Mouse (Mus musculus): ENCODE data around the gene S100a9. TPM values are rescaled to one million over a fixed set of nuclear protein-coding genes. Genes with fewer than 3 reads are reported as not detected.

Gene S100a9
- polyA plus RNA-seq (2014; fragmentation: Nextera tagmentation; extraction: Ambion mirVana): 8.2 and 8.4 TPM in 2 replicates

DNA sequence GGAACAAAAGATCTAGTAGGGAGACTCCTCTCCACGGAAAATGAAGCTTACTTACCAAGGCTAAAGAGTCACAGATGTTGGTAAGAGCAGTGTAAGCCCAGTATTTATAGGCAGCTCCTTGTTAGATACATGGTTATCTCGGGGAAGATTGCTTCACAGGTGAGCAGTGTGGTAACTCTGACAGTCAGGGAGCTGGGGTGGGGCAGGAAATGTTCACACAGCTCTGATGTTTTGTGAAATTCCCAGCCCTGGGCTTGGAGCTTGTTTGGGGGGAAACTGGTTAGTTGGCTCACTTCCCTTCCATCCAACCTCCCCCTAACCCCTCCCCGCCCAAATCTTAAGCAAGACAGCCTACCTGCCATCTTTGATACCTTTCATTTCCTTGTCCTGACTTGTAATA, at the start of gene S100a9:
Gene S100a9 (minus strand): TSS at position 109 of the 400 bp plus-strand sequence.
- Histone ChIP-seq H3K4me1 (replicated peaks; ENCODE audit: control insufficient read depth, insufficient read depth, low read length) (no peaks in the 10 kb centered on the region), H3K9ac (no peak within 1 kb of the TSS), H3K36me3 (replicated peaks; ENCODE audit: control insufficient read depth, insufficient read depth) (no peaks in the 10 kb centered on the region), H3K4me2 (replicated peaks) (no peak within 1 kb of the TSS), H3K4me3 (replicated peaks; ENCODE audit: low read length) (no peak within 1 kb of the TSS), H3K27me3 (ENCODE audit: control insufficient read depth, insufficient read depth, low read length) (no peaks in the 10 kb centered on the region), H3K9me3 (ENCODE audit: control insufficient read depth, low read length) (no peaks in the 10 kb centered on the region), H3K27ac (no peak within 1 kb of the TSS)
- ATAC-seq (ENCODE audit: low FRiP score) (no peak), DNase-seq (ENCODE audit: low spot score) (no peak)
- 72% methylated on average over 3 of the region's 3 CpGs for WGBS

DNA sequence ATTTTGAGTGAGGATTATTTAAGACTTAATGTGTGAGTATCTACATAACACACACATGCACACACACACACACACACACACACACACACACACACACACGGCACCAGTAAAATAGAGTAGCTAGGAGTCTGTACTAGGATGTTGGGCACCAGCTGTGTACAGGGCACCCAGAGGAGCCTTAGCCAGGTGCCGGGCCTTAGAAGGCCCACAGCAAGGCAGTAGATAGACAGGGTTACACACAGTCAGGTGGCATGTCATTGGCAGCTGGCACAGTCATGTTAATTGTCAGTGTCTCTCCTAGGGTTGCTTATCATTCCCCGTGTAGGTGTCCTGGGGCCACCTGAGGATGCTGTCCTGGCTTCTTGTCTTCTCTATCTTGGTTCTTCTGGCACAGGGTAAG, 31.1 kb upstream of the S100a9 start, which contains the start of gene Pglyrp4:
Gene Pglyrp4 (plus strand): TSS at position 301 of the 400 bp plus-strand sequence.
- no peak for DNase-seq (ENCODE audit: low spot score)
- no peaks in the 10 kb centered on the region for H3K36me3 ChIP-seq (replicated peaks; ENCODE audit: control insufficient read depth, insufficient read depth)
- no peaks in the 10 kb centered on the region for H3K27me3 ChIP-seq (ENCODE audit: control insufficient read depth, insufficient read depth, low read length)
- H3K4me2 ChIP-seq (replicated peaks): no peak within 1 kb of the TSS
- no peaks in the 10 kb centered on the region for H3K4me1 ChIP-seq (replicated peaks; ENCODE audit: control insufficient read depth, insufficient read depth, low read length)
- H3K4me3 ChIP-seq (replicated peaks; ENCODE audit: low read length): no peak within 1 kb of the TSS
- H3K9me3 ChIP-seq (ENCODE audit: control insufficient read depth, low read length): no peaks in the 10 kb centered on the region
- ATAC-seq (ENCODE audit: low FRiP score): no peak
- H3K9ac ChIP-seq: no peak within 1 kb of the TSS
- no peak within 1 kb of the TSS for H3K27ac ChIP-seq
- WGBS: 96% methylated on average over 3 of the region's 3 CpGs

DNA sequence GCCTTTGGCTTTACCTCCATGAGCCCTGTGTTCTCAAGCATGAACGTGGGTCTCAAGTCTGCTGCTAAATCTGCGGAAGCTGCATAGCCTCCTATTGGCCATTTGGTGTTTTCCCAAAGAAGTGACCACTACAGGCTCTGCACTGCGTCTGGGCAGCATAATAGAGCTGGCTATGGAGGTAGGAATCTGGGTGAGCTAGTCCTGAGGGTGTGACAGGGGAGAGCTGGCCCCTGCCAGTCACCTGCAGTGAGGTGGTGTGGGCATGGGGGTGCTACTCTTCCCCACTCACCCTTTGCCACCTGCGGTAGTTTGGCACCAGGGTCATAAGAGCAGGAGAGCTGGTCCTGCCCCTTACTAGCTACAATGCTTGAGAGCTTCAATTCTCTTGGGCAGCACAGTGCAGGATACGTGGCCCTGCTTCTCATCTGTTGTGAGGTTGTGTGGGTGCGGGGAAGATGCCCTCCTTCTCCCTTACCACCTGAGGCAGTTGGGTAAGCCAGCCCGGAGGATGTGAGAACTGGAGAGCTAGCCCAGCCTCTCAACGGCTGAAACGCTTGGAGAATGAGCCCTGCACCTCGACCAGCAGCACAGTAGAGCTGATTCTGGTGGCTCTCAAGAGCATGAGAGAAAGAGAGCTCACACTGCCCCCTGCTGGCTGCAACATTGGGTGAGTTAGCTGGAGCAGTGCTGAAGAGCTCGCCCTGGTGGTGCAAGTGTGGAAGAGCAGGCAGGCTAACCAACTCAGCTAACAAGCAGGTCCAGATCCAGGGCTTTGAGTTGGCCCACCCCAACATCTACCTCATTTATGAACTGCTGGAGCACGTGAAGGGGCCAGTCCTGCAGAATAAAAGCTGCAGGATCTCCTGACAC, 14.3 kb upstream of the S100a9 start:
- no peak overlapping the region for H3K27ac ChIP-seq
- H3K4me2 ChIP-seq (replicated peaks): no peak overlapping the region
- peak; percentile 48; the same call in 1 of the 2 replicates for ATAC-seq (ENCODE audit: low FRiP score)
- 55% methylated on average over 12 of the region's 12 CpGs for WGBS
- no peaks in the 10 kb centered on the region for H3K9me3 ChIP-seq (ENCODE audit: control insufficient read depth, low read length)
- H3K36me3 ChIP-seq (replicated peaks; ENCODE audit: control insufficient read depth, insufficient read depth): no peaks in the 10 kb centered on the region
- no peak overlapping the region for H3K9ac ChIP-seq
- no peaks in the 10 kb centered on the region for H3K4me1 ChIP-seq (replicated peaks; ENCODE audit: control insufficient read depth, insufficient read depth, low read length)
- peak; percentile 73 for DNase-seq (ENCODE audit: low spot score)
- H3K4me3 ChIP-seq (replicated peaks; ENCODE audit: low read length): no peak overlapping the region
- no peaks in the 10 kb centered on the region for H3K27me3 ChIP-seq (ENCODE audit: control insufficient read depth, insufficient read depth, low read length)

DNA sequence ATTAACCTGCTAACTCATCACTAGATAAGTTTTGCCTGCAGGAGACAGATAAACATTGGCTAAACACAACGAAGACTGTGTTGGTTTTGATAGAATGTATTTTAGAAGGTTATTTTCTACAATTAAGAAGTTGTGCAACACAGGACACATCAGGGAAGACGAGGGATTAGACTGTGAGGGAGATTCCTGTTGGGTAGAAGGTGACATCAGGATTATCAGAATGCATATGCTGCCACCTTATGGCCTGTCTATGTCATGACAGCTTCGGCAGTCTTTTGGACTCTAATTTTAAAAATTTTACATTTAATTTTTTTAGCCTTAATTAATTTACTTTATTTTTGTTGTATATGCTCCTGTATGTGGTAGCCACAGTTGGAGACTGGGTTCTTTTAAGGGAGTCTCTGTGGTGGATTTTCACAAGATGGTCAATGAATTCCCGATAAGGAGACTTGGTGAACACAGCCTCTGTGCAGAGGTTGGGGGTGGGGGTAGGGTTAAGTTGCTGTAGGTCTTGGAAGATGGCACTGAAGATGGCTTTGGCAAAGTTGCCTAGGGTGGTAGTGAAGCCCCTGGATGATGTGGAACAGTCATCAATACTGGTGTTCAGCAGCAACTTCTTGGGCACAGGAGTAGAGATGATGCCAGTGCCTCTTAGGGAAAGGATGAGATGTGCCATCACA, 13.1 kb upstream of the S100a9 start:
- H3K9me3 ChIP-seq (ENCODE audit: control insufficient read depth, low read length): no peaks in the 10 kb centered on the region
- ATAC-seq (ENCODE audit: low FRiP score) (no peak), DNase-seq (ENCODE audit: low spot score) (peak; percentile 62)

DNA sequence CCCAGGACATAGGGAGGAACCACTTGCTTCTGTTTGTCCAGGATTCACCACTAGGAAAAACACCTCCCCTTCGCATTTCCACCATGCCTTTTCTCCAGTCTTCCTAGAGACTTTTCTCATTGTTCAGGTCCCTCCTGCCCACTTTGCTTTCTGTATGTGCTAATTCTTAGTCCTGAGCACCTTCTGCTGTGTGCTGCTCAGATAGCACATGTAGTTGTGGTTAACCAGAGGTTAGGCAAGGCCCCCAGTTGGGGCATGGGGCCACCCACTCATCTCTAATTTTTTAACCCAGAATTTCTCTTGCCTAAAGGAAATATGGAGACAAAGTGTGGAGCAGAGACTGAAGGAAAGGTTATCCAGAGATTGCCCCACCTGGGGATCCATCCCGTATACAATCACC, 6.7 kb upstream of the S100a9 start:
- no peaks in the 10 kb centered on the region for H3K36me3 ChIP-seq (replicated peaks; ENCODE audit: control insufficient read depth, insufficient read depth)
- H3K4me2 ChIP-seq (replicated peaks): no peak overlapping the region
- H3K4me1 ChIP-seq (replicated peaks; ENCODE audit: control insufficient read depth, insufficient read depth, low read length): no peaks in the 10 kb centered on the region
- 88% methylated on average over 2 of the region's 2 CpGs for WGBS
- DNase-seq (ENCODE audit: low spot score): no peak
- H3K27me3 ChIP-seq (ENCODE audit: control insufficient read depth, insufficient read depth, low read length): no peaks in the 10 kb centered on the region
- no peak overlapping the region for H3K27ac ChIP-seq
- H3K9ac ChIP-seq: no peak overlapping the region
- no peaks in the 10 kb centered on the region for H3K9me3 ChIP-seq (ENCODE audit: control insufficient read depth, low read length)
- no peak for ATAC-seq (ENCODE audit: low FRiP score)
- H3K4me3 ChIP-seq (replicated peaks; ENCODE audit: low read length): no peak overlapping the region

More for the DNA sequence above, 13.1 kb upstream of the S100a9 start:
- no peaks in the 10 kb centered on the region for H3K36me3 ChIP-seq (replicated peaks; ENCODE audit: control insufficient read depth, insufficient read depth)
- no peaks in the 10 kb centered on the region for H3K4me1 ChIP-seq (replicated peaks; ENCODE audit: control insufficient read depth, insufficient read depth, low read length)
- no peak overlapping the region for H3K4me2 ChIP-seq (replicated peaks)
- no peaks in the 10 kb centered on the region for H3K27me3 ChIP-seq (ENCODE audit: control insufficient read depth, insufficient read depth, low read length)
- no peak overlapping the region for H3K27ac ChIP-seq
- WGBS: 27% methylated on average over 4 of the region's 4 CpGs
- H3K9ac ChIP-seq: no peak overlapping the region
- H3K4me3 ChIP-seq (replicated peaks; ENCODE audit: low read length): no peak overlapping the region

DNA sequence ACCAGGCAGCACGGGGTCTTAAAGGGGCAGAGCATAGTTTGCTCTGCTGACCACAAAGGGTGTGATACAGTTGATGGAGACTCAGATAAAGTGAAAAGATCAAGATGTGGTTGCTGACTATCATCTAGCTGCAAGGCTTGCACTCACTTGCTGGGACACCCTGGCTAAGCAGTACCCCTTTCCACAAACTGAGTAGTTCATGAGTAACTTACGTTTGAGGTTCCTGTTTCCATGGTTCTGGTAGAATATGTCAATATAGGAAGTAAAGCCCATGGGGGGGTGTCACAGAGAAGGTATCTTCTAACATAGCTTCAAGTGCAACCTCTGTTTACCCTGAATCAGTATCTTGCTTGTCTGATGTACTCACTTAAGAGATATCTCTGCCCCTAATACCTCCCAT, 2.0 kb downstream of the S100a9 start:
- H3K4me2 ChIP-seq (replicated peaks): no peak overlapping the region
- H3K9ac ChIP-seq: no peak overlapping the region
- no peaks in the 10 kb centered on the region for H3K27me3 ChIP-seq (ENCODE audit: control insufficient read depth, insufficient read depth, low read length)
- no peak for ATAC-seq (ENCODE audit: low FRiP score)
- no peaks in the 10 kb centered on the region for H3K9me3 ChIP-seq (ENCODE audit: control insufficient read depth, low read length)
- no peaks in the 10 kb centered on the region for H3K36me3 ChIP-seq (replicated peaks; ENCODE audit: control insufficient read depth, insufficient read depth)
- no peak overlapping the region for H3K4me3 ChIP-seq (replicated peaks; ENCODE audit: low read length)
- DNase-seq (ENCODE audit: low spot score): no peak
- H3K27ac ChIP-seq: no peak overlapping the region
- H3K4me1 ChIP-seq (replicated peaks; ENCODE audit: control insufficient read depth, insufficient read depth, low read length): no peaks in the 10 kb centered on the region
- 82% methylated on average over 2 of the region's 2 CpGs for WGBS

DNA sequence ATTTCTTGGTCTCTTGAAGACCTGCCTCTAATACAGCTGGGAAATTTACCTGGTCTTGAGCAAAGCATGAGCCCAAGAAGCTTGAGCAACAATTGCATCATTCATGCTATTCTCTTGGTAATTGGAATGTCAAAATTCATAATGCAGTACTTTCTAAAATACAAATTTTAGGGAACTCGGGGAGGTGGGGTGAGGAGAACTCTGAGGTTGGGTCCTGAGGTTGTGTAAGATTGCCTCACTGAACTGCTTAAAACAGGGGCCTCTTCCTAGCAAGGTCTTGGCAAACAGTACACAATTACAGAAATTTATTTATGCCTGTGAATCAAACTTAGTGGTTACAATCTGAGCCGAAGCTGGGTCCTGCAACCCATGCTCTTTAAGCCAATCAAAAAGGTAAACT, 8.7 kb downstream of the S100a9 start:
- no peak overlapping the region for H3K27ac ChIP-seq
- H3K4me2 ChIP-seq (replicated peaks): no peak overlapping the region
- ATAC-seq (ENCODE audit: low FRiP score) (no peak), DNase-seq (ENCODE audit: low spot score) (no peak)
- no peaks in the 10 kb centered on the region for H3K4me1 ChIP-seq (replicated peaks; ENCODE audit: control insufficient read depth, insufficient read depth, low read length)
- H3K9me3 ChIP-seq (ENCODE audit: control insufficient read depth, low read length): no peaks in the 10 kb centered on the region
- H3K36me3 ChIP-seq (replicated peaks; ENCODE audit: control insufficient read depth, insufficient read depth): no peaks in the 10 kb centered on the region
- H3K27me3 ChIP-seq (ENCODE audit: control insufficient read depth, insufficient read depth, low read length): no peaks in the 10 kb centered on the region
- H3K4me3 ChIP-seq (replicated peaks; ENCODE audit: low read length): no peak overlapping the region
- H3K9ac ChIP-seq: no peak overlapping the region
- 94% methylated on average over 2 of the region's 2 CpGs for WGBS

DNA sequence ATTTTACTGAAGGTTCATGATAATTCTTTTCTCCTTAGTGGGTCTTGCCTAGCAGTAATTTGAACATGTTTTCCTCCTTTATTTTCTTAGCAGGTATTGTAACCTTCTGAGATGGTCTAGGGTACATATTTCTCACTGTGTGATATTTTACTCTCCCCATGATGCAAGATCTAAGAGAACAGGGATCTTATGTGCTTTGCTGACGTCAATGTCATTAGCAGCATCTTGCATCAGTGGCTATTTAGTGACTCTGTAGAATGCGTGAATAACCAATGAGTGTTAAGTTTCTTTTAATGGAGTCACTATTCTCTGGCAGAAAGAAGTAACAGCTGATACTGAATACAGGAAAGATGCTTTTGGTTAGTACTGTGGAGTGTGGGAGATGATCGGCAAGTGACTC, 11.6 kb downstream of the S100a9 start:
- Histone ChIP-seq H3K36me3 (replicated peaks; ENCODE audit: control insufficient read depth, insufficient read depth) (no peaks in the 10 kb centered on the region), H3K27me3 (ENCODE audit: control insufficient read depth, insufficient read depth, low read length) (no peaks in the 10 kb centered on the region), H3K27ac (no peak overlapping the region), H3K4me3 (replicated peaks; ENCODE audit: low read length) (no peak overlapping the region), H3K4me2 (replicated peaks) (no peak overlapping the region), H3K4me1 (replicated peaks; ENCODE audit: control insufficient read depth, insufficient read depth, low read length) (no peaks in the 10 kb centered on the region), H3K9me3 (ENCODE audit: control insufficient read depth, low read length) (no peaks in the 10 kb centered on the region), H3K9ac (no peak overlapping the region)
- no peak for ATAC-seq (ENCODE audit: low FRiP score)
- no peak for DNase-seq (ENCODE audit: low spot score)
- 89% methylated on average over 3 of the region's 3 CpGs for WGBS

DNA sequence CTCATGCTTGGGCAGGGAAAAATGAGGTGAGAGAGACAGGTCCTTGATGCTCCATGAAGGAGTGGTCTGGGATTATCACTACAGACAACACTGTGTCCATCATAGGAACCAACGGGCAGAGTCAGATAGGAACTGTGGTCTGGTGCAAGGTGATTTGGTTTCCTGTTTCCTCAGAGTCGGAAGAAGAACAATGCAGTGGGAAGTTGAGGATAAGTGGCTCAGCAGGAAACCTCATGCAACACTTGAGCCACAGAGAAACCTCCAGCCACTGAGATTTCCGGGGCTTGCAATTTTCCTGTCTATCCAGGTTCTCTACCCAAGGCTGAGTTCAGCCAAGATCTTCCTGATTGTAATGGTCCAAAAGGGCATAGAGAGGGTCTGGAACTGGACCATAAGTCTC, 16.9 kb downstream of the S100a9 start:
- H3K4me1 ChIP-seq (replicated peaks; ENCODE audit: control insufficient read depth, insufficient read depth, low read length): no peaks in the 10 kb centered on the region
- no peaks in the 10 kb centered on the region for H3K9me3 ChIP-seq (ENCODE audit: control insufficient read depth, low read length)
- no peak overlapping the region for H3K4me3 ChIP-seq (replicated peaks; ENCODE audit: low read length)
- no peak for ATAC-seq (ENCODE audit: low FRiP score)
- no peaks in the 10 kb centered on the region for H3K27me3 ChIP-seq (ENCODE audit: control insufficient read depth, insufficient read depth, low read length)
- H3K27ac ChIP-seq: no peak overlapping the region
- 60% methylated on average over 3 of the region's 3 CpGs for WGBS
- H3K36me3 ChIP-seq (replicated peaks; ENCODE audit: control insufficient read depth, insufficient read depth): no peaks in the 10 kb centered on the region
- DNase-seq (ENCODE audit: low spot score): no peak
- no peak overlapping the region for H3K9ac ChIP-seq
- no peak overlapping the region for H3K4me2 ChIP-seq (replicated peaks)

All from hindbrain, embryonic 14.5 days (tissue).